Mouse (Mus musculus): ENCODE results near the gene Nagk. TPM values are rescaled to one million over a fixed set of nuclear protein-coding genes. Genes with fewer than 3 reads are reported as not detected.

Gene Nagk
- polyA plus RNA-seq (2015; fragmentation: Nextera tagmentation; extraction: Ambion mirVana), result 128 and 140 TPM in 2 replicates

GRCm38 (mm10) chr6:83794760-83795296, at the start of gene Nagk:
Gene Nagk (plus strand): TSS chr6:83794982.
- Histone ChIP-seq H3K9me3 (ENCODE audit: control insufficient read depth, low read length) (no peaks in the 10 kb centered on the region), H3K4me3 (ENCODE audit: low read length) (peak within 1 kb of the TSS; percentile 77), H3K36me3 (ENCODE audit: control insufficient read depth, insufficient read depth, low read length) (no peaks in the 10 kb centered on the region), H3K27ac (ENCODE audit: low read length) (peak within 1 kb of the TSS; percentile 98), H3K4me1 (ENCODE audit: control insufficient read depth, insufficient read depth, low read length) (peaks cover 7% of the 10 kb centered on the region; the same call in 1 of the 2 replicates), H3K27me3 (replicated peaks; ENCODE audit: control insufficient read depth, insufficient read depth, low read length) (no peaks in the 10 kb centered on the region), H3K9ac (ENCODE audit: low read depth, low read length) (peak within 1 kb of the TSS; percentile 86), H3K4me2 (ENCODE audit: low read depth, low read length) (peak within 1 kb of the TSS; percentile 89)
- ATAC-seq, result peak; percentile 94
- under 1% methylated on average over 43 of the region's 43 CpGs for WGBS

GRCm38 (mm10) chr6:83745466-83745865, 49.3 kb upstream of the Nagk start:
- no peak for ATAC-seq
- Histone ChIP-seq H3K27me3 (replicated peaks; ENCODE audit: control insufficient read depth, insufficient read depth, low read length) (no peaks in the 10 kb centered on the region; the same call in 1 of the 2 replicates), H3K4me2 (ENCODE audit: low read depth, low read length) (no peak overlapping the region), H3K4me1 (ENCODE audit: control insufficient read depth, insufficient read depth, low read length) (0 out of 2 replicates have a peak, but pooled peaks cover 4% of the 10 kb centered on the region), H3K9me3 (ENCODE audit: control insufficient read depth, low read length) (no peaks in the 10 kb centered on the region), H3K27ac (ENCODE audit: low read length) (no peak overlapping the region), H3K9ac (ENCODE audit: low read depth, low read length) (no peak overlapping the region), H3K4me3 (ENCODE audit: low read length) (no peak overlapping the region), H3K36me3 (ENCODE audit: control insufficient read depth, insufficient read depth, low read length) (no peaks in the 10 kb centered on the region)
- 47% methylated on average over 2 of the region's 2 CpGs for WGBS

- Histone ChIP-seq H3K27me3 (replicated peaks; ENCODE audit: control insufficient read depth, insufficient read depth, low read length) (peaks cover 12% of the 10 kb centered on the region), H3K36me3 (ENCODE audit: control insufficient read depth, insufficient read depth, low read length) (no peaks in the 10 kb centered on the region), H3K27ac (ENCODE audit: low read length) (no peak overlapping the region), H3K9ac (ENCODE audit: low read depth, low read length) (no peak overlapping the region), H3K9me3 (ENCODE audit: control insufficient read depth, low read length) (no peaks in the 10 kb centered on the region), H3K4me1 (ENCODE audit: control insufficient read depth, insufficient read depth, low read length) (no peaks in the 10 kb centered on the region), H3K4me2 (ENCODE audit: low read depth, low read length) (no peak overlapping the region), H3K4me3 (ENCODE audit: low read length) (no peak overlapping the region)
- 65% methylated on average over 3 of the region's 3 CpGs for WGBS
- ATAC-seq, result no peak
Measured at GRCm38 (mm10) chr6:83749286-83749685, 45.5 kb upstream of the Nagk start.

GRCm38 (mm10) chr6:83750171-83750684, 44.6 kb upstream of the Nagk start:
- ATAC-seq, result no peak
- Histone ChIP-seq H3K4me1 (ENCODE audit: control insufficient read depth, insufficient read depth, low read length) (no peaks in the 10 kb centered on the region), H3K4me3 (ENCODE audit: low read length) (no peak overlapping the region), H3K27ac (ENCODE audit: low read length) (no peak overlapping the region), H3K4me2 (ENCODE audit: low read depth, low read length) (0 out of 2 replicates have a peak overlapping the region, but pooled peaks have one; percentile 4), H3K36me3 (ENCODE audit: control insufficient read depth, insufficient read depth, low read length) (no peaks in the 10 kb centered on the region), H3K27me3 (replicated peaks; ENCODE audit: control insufficient read depth, insufficient read depth, low read length) (peaks cover 12% of the 10 kb centered on the region), H3K9me3 (ENCODE audit: control insufficient read depth, low read length) (no peaks in the 10 kb centered on the region), H3K9ac (ENCODE audit: low read depth, low read length) (no peak overlapping the region)
- 8% methylated on average over 11 of the region's 11 CpGs for WGBS

GRCm38 (mm10) chr6:83756051-83756450, 38.7 kb upstream of the Nagk start:
- Histone ChIP-seq H3K9ac (ENCODE audit: low read depth, low read length) (no peak overlapping the region), H3K27me3 (replicated peaks; ENCODE audit: control insufficient read depth, insufficient read depth, low read length) (peaks cover 42% of the 10 kb centered on the region), H3K4me3 (ENCODE audit: low read length) (no peak overlapping the region), H3K4me1 (ENCODE audit: control insufficient read depth, insufficient read depth, low read length) (no peaks in the 10 kb centered on the region), H3K9me3 (ENCODE audit: control insufficient read depth, low read length) (no peaks in the 10 kb centered on the region), H3K27ac (ENCODE audit: low read length) (no peak overlapping the region), H3K36me3 (ENCODE audit: control insufficient read depth, insufficient read depth, low read length) (no peaks in the 10 kb centered on the region), H3K4me2 (ENCODE audit: low read depth, low read length) (no peak overlapping the region)
- ATAC-seq, result no peak
- 75% methylated on average over 9 of the region's 9 CpGs for WGBS

GRCm38 (mm10) chr6:83762344-83762743, 32.4 kb upstream of the Nagk start, which contains the start of gene Ankrd53:
Gene Ankrd53 (plus strand): TSS chr6:83762644.
- Histone ChIP-seq H3K9ac (ENCODE audit: low read depth, low read length) (peak within 1 kb of the TSS; percentile 27; the same call in 1 of the 2 replicates), H3K27me3 (replicated peaks; ENCODE audit: control insufficient read depth, insufficient read depth, low read length) (peaks cover 37% of the 10 kb centered on the region)

GRCm38 (mm10) chr6:83762880-83763431, 31.8 kb upstream of the Nagk start:
- Histone ChIP-seq H3K4me2 (ENCODE audit: low read depth, low read length) (peak overlapping the region; percentile 63), H3K4me3 (ENCODE audit: low read length) (peak overlapping the region; percentile 31), H3K27me3 (replicated peaks; ENCODE audit: control insufficient read depth, insufficient read depth, low read length) (peaks cover 31% of the 10 kb centered on the region), H3K4me1 (ENCODE audit: control insufficient read depth, insufficient read depth, low read length) (peaks cover 6% of the 10 kb centered on the region; the same call in 1 of the 2 replicates), H3K36me3 (ENCODE audit: control insufficient read depth, insufficient read depth, low read length) (no peaks in the 10 kb centered on the region), H3K9ac (ENCODE audit: low read depth, low read length) (peak overlapping the region; percentile 27; the same call in 1 of the 2 replicates), H3K9me3 (ENCODE audit: control insufficient read depth, low read length) (no peaks in the 10 kb centered on the region), H3K27ac (ENCODE audit: low read length) (no peak overlapping the region)
- peak; percentile 83 for ATAC-seq
- 1% methylated on average over 35 of the region's 35 CpGs for WGBS

More at GRCm38 (mm10) chr6:83762344-83762743, 32.4 kb upstream of the Nagk start, which contains the start of gene Ankrd53:
- WGBS, result 26% methylated on average over 6 of the region's 6 CpGs
- H3K4me3 ChIP-seq (ENCODE audit: low read length), result peak within 1 kb of the TSS; percentile 31
- no peaks in the 10 kb centered on the region for H3K9me3 ChIP-seq (ENCODE audit: control insufficient read depth, low read length)
- ATAC-seq, result no peak; the same call in 1 of the 2 replicates
- peak within 1 kb of the TSS; percentile 63 for H3K4me2 ChIP-seq (ENCODE audit: low read depth, low read length)
- H3K4me1 ChIP-seq (ENCODE audit: control insufficient read depth, insufficient read depth, low read length), result peaks cover 6% of the 10 kb centered on the region; the same call in 1 of the 2 replicates
- H3K36me3 ChIP-seq (ENCODE audit: control insufficient read depth, insufficient read depth, low read length), result no peaks in the 10 kb centered on the region
- no peak within 1 kb of the TSS for H3K27ac ChIP-seq (ENCODE audit: low read length)

- peaks cover 4% of the 10 kb centered on the region; the same call in 1 of the 2 replicates for H3K27me3 ChIP-seq (replicated peaks; ENCODE audit: control insufficient read depth, insufficient read depth, low read length)
- H3K4me2 ChIP-seq (ENCODE audit: low read depth, low read length), result no peak overlapping the region
- no peaks in the 10 kb centered on the region for H3K9me3 ChIP-seq (ENCODE audit: control insufficient read depth, low read length)
- 84% methylated on average over 3 of the region's 3 CpGs for WGBS
- H3K4me1 ChIP-seq (ENCODE audit: control insufficient read depth, insufficient read depth, low read length), result peaks cover 6% of the 10 kb centered on the region; the same call in 1 of the 2 replicates
- H3K36me3 ChIP-seq (ENCODE audit: control insufficient read depth, insufficient read depth, low read length), result peaks cover 3% of the 10 kb centered on the region; the same call in 1 of the 2 replicates
- H3K9ac ChIP-seq (ENCODE audit: low read depth, low read length), result no peak overlapping the region
- no peak overlapping the region for H3K4me3 ChIP-seq (ENCODE audit: low read length)
- no peak for ATAC-seq
- no peak overlapping the region for H3K27ac ChIP-seq (ENCODE audit: low read length)
Measured at GRCm38 (mm10) chr6:83766982-83767381, 27.8 kb upstream of the Nagk start.

GRCm38 (mm10) chr6:83768485-83768884, 26.3 kb upstream of the Nagk start:
- no peak overlapping the region for H3K4me3 ChIP-seq (ENCODE audit: low read length)
- H3K27me3 ChIP-seq (replicated peaks; ENCODE audit: control insufficient read depth, insufficient read depth, low read length), result no peaks in the 10 kb centered on the region
- H3K9ac ChIP-seq (ENCODE audit: low read depth, low read length), result no peak overlapping the region
- no peaks in the 10 kb centered on the region for H3K9me3 ChIP-seq (ENCODE audit: control insufficient read depth, low read length)
- no peak overlapping the region for H3K27ac ChIP-seq (ENCODE audit: low read length)
- H3K36me3 ChIP-seq (ENCODE audit: control insufficient read depth, insufficient read depth, low read length), result peaks cover 3% of the 10 kb centered on the region; the same call in 1 of the 2 replicates
- H3K4me2 ChIP-seq (ENCODE audit: low read depth, low read length), result no peak overlapping the region
- 81% methylated on average over 5 of the region's 5 CpGs for WGBS
- no peak for ATAC-seq
- no peaks in the 10 kb centered on the region for H3K4me1 ChIP-seq (ENCODE audit: control insufficient read depth, insufficient read depth, low read length)
